Mouse (Mus musculus) ES-E14 (cell line): Measurements from ENCODE around the gene Rabgap1l. TPM values are rescaled to one million over a fixed set of nuclear protein-coding genes. Genes with fewer than 3 reads are reported as not detected.

Experiments used
- DNase-seq: peaks from one replicate; pipeline ENCODE4 v3.0.0-alpha.2; 2013; ENCODE audit warnings: low read depth, low spot score
- H3K27ac ChIP-seq: 2 replicates; pipeline ENCODE4 v1.5.1; 2012; ENCODE audit warnings: low read depth, mild to moderate bottlenecking, low read length, moderate library complexity, mixed read lengths; ENCODE audit not compliant: poor library complexity, insufficient read depth, severe bottlenecking
- H3K36me3 ChIP-seq: 2 replicates; pipeline ENCODE4 v1.6.1; 2012; ENCODE audit warnings: mild to moderate bottlenecking, low read length, moderate library complexity, mixed read lengths; ENCODE audit not compliant: control insufficient read depth, poor library complexity, insufficient read depth, severe bottlenecking
- H3K4me1 ChIP-seq, 2 experiments: fragments of 150-350 bp in 1 of 2; sonication (generic) in 1 of 2; 2 replicates each; pipeline ENCODE4 v1.6.1; 2012; ENCODE audit warnings: low read length in 2 of 2, mild to moderate bottlenecking in 1 of 2, mixed read lengths in 1 of 2; ENCODE audit not compliant: control insufficient read depth in 2 of 2, insufficient read depth in 2 of 2, poor library complexity in 1 of 2
- H3K4me3 ChIP-seq, 2 experiments: fragments of 150-350 bp in 1 of 2; sonication (generic) in 1 of 2; 2 replicates each; pipeline ENCODE4 v1.5.1; 2012; ENCODE audit warnings: low read length in 2 of 2, low read depth in 1 of 2, mild to moderate bottlenecking in 1 of 2, mixed read lengths in 1 of 2; ENCODE audit not compliant: insufficient read depth in 1 of 2, poor library complexity in 1 of 2, severe bottlenecking in 1 of 2
- H3K9ac ChIP-seq: 2 replicates; pipeline ENCODE4 v1.6.1; 2012; ENCODE audit warnings: low read depth, mild to moderate bottlenecking, low read length, mixed read lengths; ENCODE audit not compliant: poor library complexity, insufficient read depth, severe bottlenecking
- H3K9me3 ChIP-seq: fragments of 150-350 bp; sonication (generic); 2 replicates; pipeline ENCODE4 v1.6.1; 2012; ENCODE audit warnings: low read depth, mild to moderate bottlenecking, low read length; ENCODE audit not compliant: control insufficient read depth, insufficient read depth
- CHD2 ChIP-seq: IDR thresholded peaks from 2 replicates; pipeline ENCODE4 v1.6.1; 2014; ENCODE audit warnings: mild to moderate bottlenecking, low read depth, low read length, inconsistent platforms
- HCFC1 ChIP-seq: IDR thresholded peaks from 2 replicates; pipeline ENCODE4 v1.6.1; 2012; ENCODE audit warnings: low read length, inconsistent platforms, borderline replicate concordance; ENCODE audit not compliant: insufficient read depth
- MAFK ChIP-seq: IDR thresholded peaks from 2 replicates; pipeline ENCODE4 v1.6.1; 2014; ENCODE audit warnings: mild to moderate bottlenecking, low read depth, low read length, inconsistent platforms; ENCODE audit not compliant: insufficient read depth
- ZC3H11A ChIP-seq: IDR thresholded peaks from 2 replicates; pipeline ENCODE4 v1.6.1; 2012; ENCODE audit warnings: low read depth, mild to moderate bottlenecking, inconsistent platforms, low read length, borderline replicate concordance
- ZNF384 ChIP-seq: IDR thresholded peaks from 2 replicates; pipeline ENCODE4 v1.6.1; 2012; ENCODE audit warnings: low read depth, low read length, inconsistent platforms
- in situ Hi-C, 2 experiments: fragments of 600-800 bp; cut with MboI; formaldehyde crosslinking; loops; one replicate each; pipeline ENCODE4 v1.15.1; 2025; ENCODE audit warnings: low sequenced_read_pairs in 2 of 2, inconsistent platforms in 1 of 2; ENCODE audit not compliant: unreplicated experiment in 2 of 2
- total RNA-seq: library from RNA; depleted of rRNA; stranded (reverse); fragments of 300-350 nt; gene quantifications from 2 replicates; pipeline ENCODE4 v1.2.3, GENCODE M21; 2012

Gene Rabgap1l
- total RNA-seq, 1 experiment: 10.3 TPM

DNA sequence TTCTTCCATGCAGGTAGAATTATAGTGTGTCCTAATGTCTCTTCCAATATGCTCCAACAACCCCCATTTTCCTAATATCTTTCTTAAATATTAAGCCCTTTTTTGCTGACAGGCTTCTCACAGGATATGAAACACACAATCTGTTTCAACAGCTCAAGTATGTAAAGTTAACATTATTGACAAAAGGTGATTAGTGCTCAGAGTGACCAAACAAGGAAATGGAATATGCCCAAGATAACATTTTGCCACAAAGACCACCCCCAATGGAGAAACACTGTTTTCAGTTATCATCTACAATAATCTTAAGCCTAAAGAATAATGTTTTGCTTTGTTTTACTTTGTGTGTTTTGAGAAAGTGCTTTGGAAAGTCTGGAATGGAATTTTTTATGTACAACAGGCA, 328.9 kb downstream of the Rabgap1l start:
- Histone ChIP-seq H3K9ac (no peak overlapping the region), H3K4me3 (no peak overlapping the region), H3K36me3 (no peaks in the 10 kb centered on the region), H3K27ac (no peak overlapping the region), H3K9me3 (no peaks in the 10 kb centered on the region), H3K4me1 (no peaks in the 10 kb centered on the region)
- TF ChIP-seq CHD2 (no peak), MAFK (no peak)
- in situ Hi-C loops: no loop called here
- no peak for DNase-seq

DNA sequence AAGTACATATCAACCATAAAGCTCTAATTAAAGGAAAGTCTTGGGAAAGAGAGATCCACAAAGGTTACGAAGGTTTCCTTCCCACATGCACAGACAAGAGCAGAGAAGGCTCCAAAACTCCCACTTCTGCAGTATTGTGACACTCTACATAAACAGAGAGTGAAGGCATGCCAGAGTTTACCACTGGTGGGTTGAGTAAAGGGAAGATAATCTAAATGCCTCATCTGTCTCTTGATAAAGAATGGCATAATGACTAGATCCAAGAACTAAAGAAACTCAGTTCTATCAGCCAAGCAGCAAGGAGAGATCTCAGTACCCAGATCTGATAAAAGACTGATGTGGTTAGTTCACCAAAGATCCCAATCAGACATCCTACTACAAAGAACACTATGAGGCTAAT, 332.7 kb downstream of the Rabgap1l start:
- TF ChIP-seq CHD2 (no peak), HCFC1 (no peak), ZC3H11A (no peak), MAFK (no peak), ZNF384 (no peak)
- no peak for DNase-seq
- Histone ChIP-seq H3K9ac (no peak overlapping the region), H3K4me1 (no peaks in the 10 kb centered on the region), H3K27ac (no peak overlapping the region), H3K36me3 (no peaks in the 10 kb centered on the region), H3K9me3 (no peaks in the 10 kb centered on the region), H3K4me3 (no peak overlapping the region)
- in situ Hi-C loops: no loop called here

- no peaks in the 10 kb centered on the region for H3K9me3 ChIP-seq
- TF ChIP-seq ZC3H11A: no peak
- no peak for TF ChIP-seq ZNF384
- no peak for TF ChIP-seq HCFC1
- TF ChIP-seq MAFK: no peak
- no peak for TF ChIP-seq CHD2
- no peak overlapping the region for H3K9ac ChIP-seq
- H3K4me1 ChIP-seq: no peaks in the 10 kb centered on the region
- H3K27ac ChIP-seq: no peak overlapping the region
- H3K36me3 ChIP-seq: no peaks in the 10 kb centered on the region
- no peak overlapping the region for H3K4me3 ChIP-seq
- no peak for DNase-seq
- in situ Hi-C loops: no loop called here
These were observed 341.3 kb downstream of the Rabgap1l start for GRCm38 (mm10) chr1:160451663-160452062.

DNA sequence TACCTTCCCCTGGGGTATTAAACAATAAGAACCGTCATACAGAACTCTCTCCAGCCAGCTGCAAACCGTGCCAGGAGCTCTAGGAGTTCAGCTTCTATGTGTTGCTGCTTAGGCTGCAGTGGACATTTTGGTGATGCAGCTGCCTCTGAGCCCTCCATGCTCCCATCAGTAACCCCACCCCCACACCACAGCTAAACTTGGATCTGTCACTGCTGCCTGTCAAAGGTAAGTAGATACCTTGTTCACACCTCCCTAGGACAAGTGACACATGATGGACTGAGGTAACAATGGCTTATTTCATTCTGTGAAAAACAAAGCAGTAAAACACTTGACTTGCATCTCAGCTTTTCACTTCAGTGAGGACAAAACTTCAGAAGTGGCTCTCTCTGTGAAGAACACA, 344.3 kb downstream of the Rabgap1l start:
- no peak for DNase-seq
- TF ChIP-seq HCFC1 (no peak), ZC3H11A (no peak), MAFK (no peak), CHD2 (no peak), ZNF384 (no peak)
- H3K27ac ChIP-seq: no peak overlapping the region
- H3K9me3 ChIP-seq: no peaks in the 10 kb centered on the region
- H3K4me3 ChIP-seq: no peak overlapping the region
- in situ Hi-C loops: no loop called here
- no peaks in the 10 kb centered on the region for H3K36me3 ChIP-seq
- no peak overlapping the region for H3K9ac ChIP-seq
- H3K4me1 ChIP-seq: no peaks in the 10 kb centered on the region

DNA sequence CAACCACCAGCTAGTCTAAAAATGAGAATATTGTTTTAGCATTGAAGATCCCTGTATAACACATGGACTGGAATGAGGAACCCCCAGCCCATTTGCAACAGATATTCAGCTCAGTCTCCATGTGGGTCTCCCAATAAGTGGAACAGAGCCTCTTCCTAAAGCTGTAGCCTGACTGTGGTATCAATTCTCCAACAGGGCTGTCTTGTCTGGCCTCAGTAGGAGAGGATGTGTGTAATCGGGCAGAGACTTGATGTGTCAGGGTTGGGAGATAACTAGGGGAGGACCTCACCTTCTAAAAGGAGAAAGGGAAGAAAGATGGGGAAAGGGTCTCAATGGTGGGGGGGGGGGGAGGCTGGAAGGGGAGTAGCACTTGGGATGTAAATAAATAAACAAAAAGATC, 346.2 kb downstream of the Rabgap1l start:
- Histone ChIP-seq H3K4me1 (no peaks in the 10 kb centered on the region), H3K9me3 (no peaks in the 10 kb centered on the region), H3K36me3 (no peaks in the 10 kb centered on the region), H3K4me3 (no peak overlapping the region), H3K9ac (no peak overlapping the region), H3K27ac (no peak overlapping the region)
- TF ChIP-seq HCFC1 (no peak), ZNF384 (no peak), CHD2 (no peak), MAFK (no peak), ZC3H11A (no peak)
- no peak for DNase-seq
- in situ Hi-C loops: no loop called here
